Mouse (Mus musculus) embryonic stem cell, embryonic (primary cell): Measurements from ENCODE around the gene Gnmt.

Source experiments
- CTCF ChIA-PET, 4 experiments: fragments of 300-600 bp in 2 of 4; fragments of 350-600 bp in 2 of 4; sonication (Branson Sonifier 250); formaldehyde crosslinking; loops; one replicate each; lab custom pipeline; 2022; ENCODE audit warnings: inconsistent platforms in 2 of 4; lab: Charles Lee
- POLR2A ChIA-PET, 4 experiments: fragments of 300-600 bp in 2 of 4; fragments of 350-600 bp in 2 of 4; sonication (Branson Sonifier 250); formaldehyde crosslinking; loops; one replicate each; lab custom pipeline; 2022; ENCODE audit warnings: antibody characterized with exemption in 4 of 4, inconsistent platforms in 1 of 4; lab: Charles Lee

Gene Gnmt

DNA sequence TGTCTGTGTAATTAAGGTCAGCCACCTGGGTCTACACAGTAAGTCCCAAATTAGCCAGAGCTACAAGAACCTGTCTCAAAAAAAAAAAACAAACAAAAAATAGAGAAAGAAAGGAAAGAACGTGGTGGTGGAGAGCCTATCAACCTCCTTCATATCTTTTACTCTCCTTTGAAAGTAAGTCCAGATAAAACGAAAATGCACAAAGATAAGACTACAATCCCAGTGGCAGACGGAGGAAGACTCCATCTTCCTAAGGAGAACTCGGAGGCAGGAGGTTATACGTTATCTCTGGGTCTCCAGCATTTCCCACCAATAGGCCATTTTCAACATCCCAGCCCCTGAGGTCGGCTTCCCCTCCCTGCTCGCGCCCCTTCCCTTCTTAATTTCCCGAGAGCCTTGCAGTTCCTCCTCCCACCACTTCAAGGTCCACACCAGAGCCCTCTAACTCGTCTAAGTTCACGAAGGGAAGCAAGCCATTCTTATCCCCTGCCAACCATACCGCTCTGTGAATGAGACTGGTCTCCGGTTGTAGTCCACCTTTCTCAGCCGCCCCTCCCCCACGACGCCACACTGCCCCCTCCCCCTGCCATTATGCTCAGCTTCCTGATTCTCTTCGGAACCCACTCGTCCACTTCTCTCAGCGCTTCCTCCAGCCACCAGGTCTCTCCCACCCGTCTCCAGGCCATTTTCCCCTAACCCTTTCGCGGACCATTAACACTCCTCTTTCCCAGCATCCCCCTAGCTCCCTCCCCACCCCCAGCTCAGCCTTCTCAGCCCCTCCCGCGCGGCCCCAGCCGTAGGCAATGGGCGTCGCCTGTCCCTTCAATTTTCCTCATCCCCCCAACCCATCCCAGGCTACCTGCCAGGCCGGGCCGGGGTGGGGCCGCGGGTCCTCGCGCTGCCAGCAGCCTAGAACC lies 48.9 kb downstream of the Gnmt start:
- POLR2A ChIA-PET = interaction anchor here in 3 of 4 experiments (0.6 to 11.8 kb wide), 42 partner anchors 9 to 1107 kb away, joined by 3 to 197 read pairs (median 4); partner anchors contain the start of genes Ppp2r5d (in 3 of the 3), Ptk7 (in 2 of the 3), Cnpy3 (in 1 of the 3) and Hsp90ab1 (in 1 of the 3)
- CTCF ChIA-PET = interaction anchor here in 2 of 4 experiments (0.5 to 1.1 kb wide), 11 partner anchors 15 to 922 kb away, joined by 3 to 18 read pairs (median 4); partner anchors contain the start of genes Klc4 (in 1 of the 2) and Mrpl2 (in 1 of the 2)

DNA sequence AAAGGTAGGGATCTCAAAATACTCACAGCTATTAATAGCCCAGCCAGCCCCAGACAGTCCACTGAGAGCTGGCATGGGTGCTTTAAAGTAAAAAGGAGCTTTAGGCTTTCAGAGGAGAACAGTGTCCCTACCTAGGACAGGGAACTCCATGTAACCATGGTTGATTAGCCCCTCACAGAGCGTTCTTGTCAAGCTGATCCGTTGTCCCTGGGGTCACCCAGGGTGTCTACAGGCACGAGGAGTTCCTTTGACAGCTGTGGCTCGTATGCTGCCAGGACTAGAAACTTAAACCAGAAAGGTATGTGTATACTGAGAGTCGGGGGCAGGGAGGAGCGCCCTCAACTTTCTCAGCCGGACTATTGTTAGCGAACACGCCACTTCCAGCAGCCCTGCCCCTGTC lies 50.1 kb downstream of the Gnmt start:
- POLR2A ChIA-PET = interaction anchor here (0.6 to 11.8 kb wide), 23 partner anchors 10 to 1298 kb away, joined by 3 to 197 read pairs (median 4); partner anchors contain the start of genes Ppp2r5d (in 2 of the 4), Ptk7 (in 1 of the 4) and Tbcc (in 1 of the 4)
- CTCF ChIA-PET = interaction anchor here in 3 of 4 experiments (0.5 to 1.0 kb wide), 10 partner anchors 10 to 292 kb away, joined by 3 to 7 read pairs (median 4); partner anchors contain the start of gene Ppp2r5d (in 1 of the 3)

DNA sequence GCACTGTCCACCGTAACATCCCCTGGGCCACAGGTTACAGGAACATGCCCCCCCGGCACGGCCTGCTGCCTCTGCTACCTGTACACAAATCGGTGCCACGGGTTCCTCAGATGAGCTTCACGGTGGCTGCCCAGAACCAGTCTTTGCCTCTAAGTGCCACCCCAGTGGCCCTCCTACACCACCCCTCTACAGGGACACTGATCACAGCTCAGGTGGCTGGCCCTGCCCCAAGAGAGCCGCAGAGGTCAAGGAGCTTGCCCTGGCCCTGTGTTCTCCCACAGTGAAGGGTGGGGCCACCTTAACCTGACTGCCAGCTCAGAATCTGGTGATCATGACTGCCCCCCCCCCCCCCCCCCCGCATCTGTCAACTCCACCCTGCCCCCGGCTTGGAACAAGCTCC lies 50.6 kb downstream of the Gnmt start, which contains the start of gene Mea1:
TSS of gene Mea1 (plus strand) at position 378 of the 400 bp plus-strand sequence.
- CTCF ChIA-PET = interaction anchor here in 3 of 4 experiments (0.6 to 1.0 kb wide), 11 partner anchors 9 to 906 kb away, joined by 3 to 8 read pairs (median 4); partner anchors contain the start of genes Polr1c (in 1 of the 3), Ppp2r5d (in 1 of the 3) and Yipf3 (in 1 of the 3)

More for the DNA sequence above, 50.6 kb downstream of the Gnmt start, which contains the start of gene Mea1:
- POLR2A ChIA-PET = interaction anchor here (0.6 to 11.8 kb wide), 25 partner anchors 10 to 1299 kb away, joined by 3 to 197 read pairs (median 4); partner anchors contain the start of genes Ppp2r5d (in 2 of the 4), Ptk7 (in 1 of the 4) and Tbcc (in 1 of the 4)
